Mouse (Mus musculus): Measurements from ENCODE around the gene 4930578G10Rik. TPM values are rescaled to one million over a fixed set of nuclear protein-coding genes. Genes with fewer than 3 reads are reported as not detected.
"Not testable (repeated sequence)": the region's sequence is repeated elsewhere in the genome, so short reads cannot be mapped to it uniquely, and the experiment has no call there.

Gene 4930578G10Rik
- total RNA-seq (2015; ENCODE audit: low replicate concordance) (not detected in 2 replicates), total RNA-seq (2017; ENCODE audit: low replicate concordance) (not detected in 2 replicates)

- ATAC-seq (replicated peaks; ENCODE audit: low FRiP score, poor library complexity, severe bottlenecking): not testable (repeated sequence)
Measured at GRCm38 (mm10) chr4:42735245-42735644, at the start of gene 4930578G10Rik. Gene 4930578G10Rik, plus strand, starts transcription at chr4:42735545.

DNA sequence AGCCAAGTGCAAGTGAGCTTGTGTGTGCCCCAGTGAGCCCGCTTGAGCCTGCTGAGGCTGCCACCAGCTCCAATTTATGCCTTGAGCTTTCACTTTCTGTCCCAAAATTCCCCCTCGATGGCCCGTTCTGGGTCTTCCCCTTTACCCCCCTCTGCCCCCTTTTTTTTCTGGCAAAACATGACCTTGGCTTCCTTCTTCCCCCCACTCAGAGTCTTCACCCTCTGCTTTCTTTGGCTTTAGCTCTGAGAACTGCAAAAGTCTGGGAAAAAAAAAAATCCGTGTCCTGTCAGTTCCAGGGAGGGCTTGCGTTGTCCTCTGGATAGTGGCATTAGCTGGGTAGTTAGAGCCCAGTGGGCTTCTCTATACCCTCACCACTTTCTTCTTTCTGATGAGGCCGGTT lies 21.1 kb downstream of the 4930578G10Rik start, which contains the start of gene Ccl19:
Gene Ccl19, minus strand, starts transcription at position 101 of the 400 bp plus-strand sequence.
- ATAC-seq (replicated peaks; ENCODE audit: low FRiP score, poor library complexity, severe bottlenecking): not testable (repeated sequence)

DNA sequence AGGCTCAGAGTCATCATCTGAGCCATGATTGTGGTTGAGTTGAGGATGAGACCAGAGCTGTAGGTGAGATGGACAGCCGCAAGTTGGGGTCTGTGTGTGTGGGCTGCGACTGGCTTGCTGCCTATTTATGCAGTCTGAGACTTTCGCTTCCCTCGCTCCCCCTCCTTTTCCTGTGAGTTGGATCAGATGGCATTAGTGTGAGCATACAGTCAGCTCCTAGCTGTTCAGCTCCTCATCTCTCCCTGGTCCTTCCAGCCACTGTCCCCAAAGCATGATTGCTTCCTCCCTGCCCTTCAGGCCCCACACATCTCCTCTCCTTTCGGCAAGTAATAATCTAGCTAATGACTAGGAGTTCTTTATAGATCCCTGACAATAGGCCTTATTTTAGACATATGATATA lies 38.5 kb downstream of the 4930578G10Rik start, which contains the start of gene Ccl21a:
Gene Ccl21a, minus strand, starts transcription at position 101 of the 400 bp plus-strand sequence.
- ATAC-seq (replicated peaks; ENCODE audit: low FRiP score, poor library complexity, severe bottlenecking): not testable (repeated sequence)

DNA sequence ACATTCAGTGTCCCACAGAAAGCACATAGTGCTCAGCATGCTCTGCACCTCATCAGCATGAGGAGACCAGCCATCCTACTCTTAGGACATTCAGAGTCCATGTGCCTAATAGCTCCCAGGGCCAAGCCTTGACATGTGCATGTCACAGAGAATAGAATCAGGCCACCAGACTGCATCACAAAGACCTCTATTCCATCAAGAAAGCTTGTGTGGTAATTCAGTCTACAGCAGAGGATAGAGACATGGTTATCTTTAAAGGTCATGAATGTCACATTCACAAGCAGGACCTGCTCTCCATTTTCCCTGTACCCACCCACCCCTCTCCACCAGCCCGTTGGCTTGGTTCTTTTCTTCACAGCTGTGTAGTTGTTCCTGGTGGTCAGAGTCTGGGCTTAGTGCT lies 118.4 kb downstream of the 4930578G10Rik start, which contains the start of gene Fam205a1:
Gene Fam205a1, minus strand, starts transcription at position 101 of the 400 bp plus-strand sequence.
- ATAC-seq (replicated peaks; ENCODE audit: low FRiP score, poor library complexity, severe bottlenecking): not testable (repeated sequence)

DNA sequence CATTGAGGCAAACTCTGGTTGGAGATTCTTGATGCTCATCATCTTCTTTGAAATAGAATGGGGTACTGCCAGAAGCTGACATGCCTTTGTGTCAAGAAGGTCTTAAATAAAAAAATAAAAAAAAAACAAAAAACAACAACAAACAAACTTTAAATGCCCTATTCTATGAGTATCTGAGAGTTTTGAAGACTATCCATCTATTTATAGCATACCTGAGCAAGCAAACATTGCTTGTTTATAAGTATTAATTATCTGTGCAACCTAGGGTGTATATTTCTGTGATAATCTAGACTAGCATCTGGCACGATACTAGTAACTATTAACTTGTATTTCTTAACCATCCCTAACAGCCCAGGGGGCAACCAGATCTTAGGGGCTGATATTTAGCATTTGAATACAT lies 121.3 kb downstream of the 4930578G10Rik start, which contains the start of gene Gm12394:
Gene Gm12394, minus strand, starts transcription at position 101 of the 400 bp plus-strand sequence.
- ATAC-seq (replicated peaks; ENCODE audit: low FRiP score, poor library complexity, severe bottlenecking): not testable (repeated sequence)

DNA sequence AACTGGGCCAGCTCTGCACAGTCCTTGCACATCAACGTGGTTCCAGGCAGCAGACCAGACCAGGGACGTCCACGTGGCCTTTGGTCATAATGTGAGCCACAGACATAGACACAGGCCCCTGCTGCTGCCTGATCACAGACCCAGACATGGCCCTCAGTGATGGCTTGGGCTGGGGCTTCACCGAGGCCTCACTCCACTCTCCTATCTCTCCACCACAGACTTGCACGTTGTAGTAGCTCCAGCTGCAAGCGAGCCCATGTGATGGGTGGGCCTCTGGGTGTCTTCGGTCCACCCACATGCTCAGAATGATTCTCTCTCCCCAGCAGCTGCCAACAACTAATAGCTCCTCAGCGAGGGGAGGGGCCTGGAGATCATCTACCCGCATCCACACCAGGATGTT lies 125.1 kb downstream of the 4930578G10Rik start:
- ATAC-seq (replicated peaks; ENCODE audit: low FRiP score, poor library complexity, severe bottlenecking): peak; percentile 100

DNA sequence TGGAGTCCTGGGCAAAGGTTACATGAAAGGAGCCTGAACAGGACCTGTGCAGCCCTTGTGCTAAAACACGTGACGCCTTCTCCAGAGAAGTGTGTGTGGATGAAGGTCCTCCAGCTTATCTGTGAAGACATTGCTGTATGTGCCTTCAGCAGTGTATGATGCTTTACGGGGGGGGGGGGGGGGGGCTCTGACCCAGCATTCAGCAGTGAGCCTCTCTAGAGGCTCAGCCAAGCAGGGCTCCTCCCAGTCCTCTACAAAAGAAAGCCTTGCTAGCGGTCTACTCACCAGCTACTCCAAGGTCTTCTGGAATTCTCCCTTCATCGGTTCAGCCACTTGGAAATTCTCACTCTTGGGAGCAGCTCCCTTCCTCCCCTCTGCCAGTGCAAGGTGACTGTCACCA lies 128.1 kb downstream of the 4930578G10Rik start:
- not testable (repeated sequence) for ATAC-seq (replicated peaks; ENCODE audit: low FRiP score, poor library complexity, severe bottlenecking)

- peak; percentile 84 for ATAC-seq (replicated peaks; ENCODE audit: low FRiP score, poor library complexity, severe bottlenecking)
Measured at GRCm38 (mm10) chr4:42867390-42867789, 132.0 kb downstream of the 4930578G10Rik start.

- ATAC-seq (replicated peaks; ENCODE audit: low FRiP score, poor library complexity, severe bottlenecking): 0 out of 2 replicates have a peak, but pooled peaks have one; percentile 12
Measured at GRCm38 (mm10) chr4:42868193-42868592, 132.8 kb downstream of the 4930578G10Rik start.

GRCm38 (mm10) chr4:42870748-42871147 lies 135.4 kb downstream of the 4930578G10Rik start:
- no peak for ATAC-seq (replicated peaks; ENCODE audit: low FRiP score, poor library complexity, severe bottlenecking)

DNA sequence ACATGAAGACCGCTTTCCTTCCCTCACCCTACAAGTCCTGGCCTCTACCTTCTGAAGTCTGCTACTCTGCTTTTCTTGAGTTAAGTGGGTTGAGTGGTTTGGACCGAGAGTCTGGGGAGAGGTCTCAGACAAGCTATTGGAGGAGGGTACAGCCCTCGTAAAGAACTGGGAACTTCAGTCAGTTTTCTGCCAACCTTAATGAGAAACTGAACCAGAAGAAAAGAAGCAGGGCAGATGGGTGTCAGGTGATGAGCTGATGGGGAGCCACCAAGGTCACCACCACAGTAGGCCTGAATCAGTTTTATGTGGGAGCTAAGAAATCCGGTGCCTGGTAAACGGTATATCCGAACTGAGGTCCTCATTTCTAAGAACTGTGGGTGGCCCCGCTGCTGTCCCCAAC lies 136.8 kb downstream of the 4930578G10Rik start:
- no peak for ATAC-seq (replicated peaks; ENCODE audit: low FRiP score, poor library complexity, severe bottlenecking)

- ATAC-seq (replicated peaks; ENCODE audit: low FRiP score, poor library complexity, severe bottlenecking): no peak
Measured at GRCm38 (mm10) chr4:42872746-42873435, 137.5 kb downstream of the 4930578G10Rik start.

DNA sequence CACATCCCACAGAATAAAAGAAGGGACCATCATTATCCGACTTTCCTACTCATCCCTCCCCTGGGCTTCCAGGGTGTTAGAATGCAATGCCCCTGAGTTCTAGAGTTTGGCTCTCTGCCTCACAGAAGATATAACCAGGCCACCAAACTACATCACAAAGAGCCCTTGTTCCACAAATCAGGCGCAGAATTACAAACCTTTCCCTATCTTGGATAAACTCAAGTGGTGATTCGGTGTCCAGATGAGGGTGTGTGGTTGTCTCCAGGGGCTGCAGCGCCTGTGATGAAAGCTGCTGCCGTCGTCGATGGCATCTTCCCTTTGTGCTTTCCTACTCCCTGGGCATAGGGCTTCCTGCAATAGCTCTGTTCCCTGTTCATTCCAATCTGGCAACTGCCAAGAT lies 138.8 kb downstream of the 4930578G10Rik start, which contains the start of gene Fam205c:
Gene Fam205c, minus strand, starts transcription at position 101 of the 400 bp plus-strand sequence.
- no peak for ATAC-seq (replicated peaks; ENCODE audit: low FRiP score, poor library complexity, severe bottlenecking)

GRCm38 (mm10) chr4:42876586-42877291 lies 141.4 kb downstream of the 4930578G10Rik start:
- ATAC-seq (replicated peaks; ENCODE audit: low FRiP score, poor library complexity, severe bottlenecking): peak; percentile 64

DNA sequence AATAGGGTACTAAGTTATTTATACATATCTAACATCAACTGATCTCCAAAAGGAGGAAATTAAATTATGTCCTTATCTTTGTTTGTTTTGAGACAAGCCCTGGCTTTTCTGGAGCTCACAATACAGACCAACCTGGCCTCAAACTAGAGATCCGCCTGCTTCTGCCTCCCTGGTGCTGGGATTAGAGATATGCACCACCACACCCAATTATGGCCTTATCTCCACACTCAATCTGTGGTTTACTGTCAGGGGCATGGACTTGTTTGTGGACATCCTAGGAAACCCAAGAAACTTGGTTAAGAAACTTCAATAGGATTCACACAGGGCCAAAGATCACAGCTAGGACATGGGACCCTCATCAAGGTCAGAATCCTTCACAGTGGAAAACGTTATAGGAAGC lies 142.3 kb downstream of the 4930578G10Rik start:
- peak; percentile 50 for ATAC-seq (replicated peaks; ENCODE audit: low FRiP score, poor library complexity, severe bottlenecking)

DNA sequence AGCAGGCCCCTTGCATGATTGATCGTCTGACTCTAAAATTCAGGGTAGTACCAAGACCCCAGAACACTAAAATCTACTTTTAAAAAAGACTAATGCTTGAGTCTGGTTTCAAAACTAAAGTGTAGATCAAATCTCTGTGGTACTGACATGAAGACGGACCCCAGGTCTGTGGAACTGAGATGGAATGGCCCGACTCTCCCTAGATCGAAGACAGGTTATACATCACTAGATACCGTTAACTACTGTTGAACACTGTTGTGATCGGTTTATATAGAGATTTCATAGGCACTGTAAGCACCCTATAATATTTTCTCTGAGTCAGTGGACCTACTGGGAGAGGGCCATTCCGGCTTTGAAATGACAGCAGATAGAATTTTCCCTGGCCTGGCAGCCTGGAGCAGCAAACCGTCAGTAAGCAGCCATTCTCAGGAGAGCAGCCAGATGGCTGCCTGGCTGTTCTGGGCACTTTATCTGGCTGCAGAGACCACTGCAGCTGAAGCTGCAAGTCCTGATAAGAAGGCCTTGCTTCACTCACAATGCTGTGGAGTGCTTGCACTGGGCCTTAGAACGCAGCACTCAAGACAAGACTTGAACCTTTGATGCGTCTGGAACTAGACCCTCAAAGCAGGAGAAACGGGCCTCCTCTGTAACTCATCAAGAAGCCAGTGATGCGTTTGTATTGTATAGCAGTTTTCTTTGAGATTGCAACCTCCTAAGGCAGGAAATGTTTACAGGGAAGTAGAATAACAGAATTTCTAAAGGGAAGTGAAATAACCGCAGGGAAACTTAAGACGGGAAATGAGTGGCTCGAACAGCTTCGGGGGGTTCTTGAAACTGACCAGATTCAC lies 144.7 kb downstream of the 4930578G10Rik start:
- ATAC-seq (replicated peaks; ENCODE audit: low FRiP score, poor library complexity, severe bottlenecking): peak; percentile 93

GRCm38 (mm10) chr4:42880677-42880948 lies 145.3 kb downstream of the 4930578G10Rik start:
- ATAC-seq (replicated peaks; ENCODE audit: low FRiP score, poor library complexity, severe bottlenecking): peak; percentile 67

- no peak for ATAC-seq (replicated peaks; ENCODE audit: low FRiP score, poor library complexity, severe bottlenecking)
Measured at GRCm38 (mm10) chr4:42886926-42887325, 151.6 kb downstream of the 4930578G10Rik start.

GRCm38 (mm10) chr4:42888806-42889205 lies 153.5 kb downstream of the 4930578G10Rik start:
- no peak for ATAC-seq (replicated peaks; ENCODE audit: low FRiP score, poor library complexity, severe bottlenecking)

DNA sequence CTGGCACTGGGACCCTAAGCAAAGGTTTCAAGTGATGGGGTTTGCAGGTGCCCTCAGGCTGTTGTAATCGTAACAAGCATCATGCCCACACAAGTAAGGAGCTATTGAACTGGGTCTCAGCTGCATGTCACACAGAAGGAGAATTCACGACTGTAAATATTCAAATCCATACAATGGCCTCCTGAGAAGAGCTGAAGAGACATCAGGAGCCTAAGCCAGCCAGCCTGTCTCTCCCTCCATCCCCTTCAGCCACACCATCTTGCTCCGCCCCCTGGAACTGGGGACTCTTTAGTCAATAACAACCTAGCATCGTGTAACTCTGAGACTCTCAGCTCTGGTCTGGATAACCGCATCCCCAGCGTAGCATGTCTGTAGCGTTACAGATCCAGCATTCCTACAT lies 155.8 kb downstream of the 4930578G10Rik start:
- ATAC-seq (replicated peaks; ENCODE audit: low FRiP score, poor library complexity, severe bottlenecking): no peak
